Mouse (Mus musculus) stomach, postnatal 0 days (tissue): Measurements from ENCODE around the gene D17Wsu92e. TPM values are rescaled to one million over a fixed set of nuclear protein-coding genes. Genes with fewer than 3 reads are reported as not detected.

Experiments
- ATAC-seq: fragments of 200-750 bp; cut with Nextera tagmentation; 2 replicates; pipeline ENCODE4 v1.8.0; 2017; ENCODE audit not compliant: low FRiP score, low TSS enrichment
- DNase-seq: peaks from one replicate; pipeline ENCODE4 v3.0.0-alpha.2; 2016; ENCODE audit warnings: low spot score
- H3K27ac ChIP-seq: fragments of 300-500 bp; sonication (generic); replicated peaks from 2 replicates; pipeline ENCODE4 v1.5.1; 2014; ENCODE audit warnings: mild to moderate bottlenecking, control low read depth
- H3K27me3 ChIP-seq: fragments of 300-500 bp; sonication (generic); 2 replicates; pipeline ENCODE4 v1.6.1; 2014; ENCODE audit warnings: low read length; ENCODE audit not compliant: control insufficient read depth, insufficient read depth
- H3K36me3 ChIP-seq: fragments of 300-500 bp; sonication (generic); 2 replicates; pipeline ENCODE4 v1.6.1; 2014; ENCODE audit warnings: low read length, mixed read lengths; ENCODE audit not compliant: control insufficient read depth, insufficient read depth
- H3K4me1 ChIP-seq: fragments of 300-500 bp; sonication (generic); replicated peaks from 2 replicates; pipeline ENCODE4 v1.6.1; 2014; ENCODE audit warnings: antibody characterized with exemption; ENCODE audit not compliant: control insufficient read depth, insufficient read depth
- H3K4me2 ChIP-seq: fragments of 300-500 bp; sonication (generic); replicated peaks from 2 replicates; pipeline ENCODE4 v1.6.1; 2014; ENCODE audit warnings: low read depth, mild to moderate bottlenecking, control low read depth, moderate library complexity
- H3K4me3 ChIP-seq: fragments of 300-500 bp; sonication (generic); 2 replicates; pipeline ENCODE4 v1.5.1; 2014; ENCODE audit warnings: low read depth, low read length, control low read depth
- H3K9ac ChIP-seq: fragments of 300-500 bp; sonication (generic); 2 replicates; pipeline ENCODE4 v1.6.1; 2014; ENCODE audit warnings: mild to moderate bottlenecking, low read length, control low read depth, mixed read lengths
- H3K9me3 ChIP-seq: fragments of 300-500 bp; sonication (generic); 2 replicates; pipeline ENCODE4 v1.6.1; 2016; ENCODE audit warnings: low read length; ENCODE audit not compliant: control insufficient read depth
- CTCF ChIP-seq: IDR thresholded peaks from 2 replicates; pipeline ENCODE4 v1.5.1; 2016; ENCODE audit warnings: antibody characterized with exemption, low read depth, mild to moderate bottlenecking, moderate library complexity
- EP300 ChIP-seq: optimal IDR thresholded peaks from 2 replicates; pipeline ENCODE3; 2016; ENCODE audit warnings: antibody characterized with exemption
- WGBS: fragments of 180-500 bp; shearing (Covaris S2); extraction: QIAGEN DNeasy Blood & Tissue Kit; methylation state at CpG from one replicate; pipeline ENCODE4 v1.1.7; 2014; 5-methylcytosine and 5-hydroxymethylcytosine counted together
- polyA plus RNA-seq: library from polyadenylated mRNA; unstranded; fragments of >200 nt; fragmentation: Nextera tagmentation; extraction: Ambion mirVana; gene quantifications from 2 replicates; pipeline ENCODE4 v1.2.1, GENCODE M21; 2015

D17Wsu92e gene
- polyA plus RNA-seq, 1 experiment from 2014 or later = 23.3 TPM

DNA sequence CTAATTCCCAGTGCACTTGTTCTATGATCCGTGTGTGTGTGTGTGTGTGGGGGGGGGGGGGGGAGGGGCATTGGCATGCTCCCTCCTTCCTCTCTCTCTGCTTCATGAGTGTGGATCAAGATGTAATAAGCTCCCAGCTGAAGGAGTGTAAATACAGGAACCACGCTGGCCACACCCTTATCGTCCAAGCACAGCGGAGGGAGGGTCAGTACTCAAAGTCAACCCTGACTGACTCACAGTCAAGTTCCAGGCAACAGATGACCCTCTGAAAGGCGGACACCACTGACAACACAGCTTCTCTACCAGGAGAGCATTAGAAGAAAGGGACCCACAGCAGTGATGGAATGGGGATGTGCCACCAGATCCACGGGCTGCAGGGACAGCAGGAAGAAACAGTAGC is 42.6 kb downstream of the D17Wsu92e start:
- H3K4me2 ChIP-seq = no peak overlapping the region
- no peaks in the 10 kb centered on the region for H3K9me3 ChIP-seq
- H3K27ac ChIP-seq = 0 out of 2 replicates have a peak overlapping the region, but pooled peaks have one; percentile 71
- no peaks in the 10 kb centered on the region for H3K27me3 ChIP-seq
- no peaks in the 10 kb centered on the region for H3K4me1 ChIP-seq
- peak; percentile 86 for ATAC-seq
- no peak for TF ChIP-seq EP300
- no peak for TF ChIP-seq CTCF
- WGBS = 50% methylated on average over 6 of the region's 6 CpGs
- peak; percentile 72 for DNase-seq
- peaks cover 2% of the 10 kb centered on the region; the same call in 1 of the 2 replicates for H3K36me3 ChIP-seq
- no peak overlapping the region for H3K9ac ChIP-seq
- no peak overlapping the region for H3K4me3 ChIP-seq

DNA sequence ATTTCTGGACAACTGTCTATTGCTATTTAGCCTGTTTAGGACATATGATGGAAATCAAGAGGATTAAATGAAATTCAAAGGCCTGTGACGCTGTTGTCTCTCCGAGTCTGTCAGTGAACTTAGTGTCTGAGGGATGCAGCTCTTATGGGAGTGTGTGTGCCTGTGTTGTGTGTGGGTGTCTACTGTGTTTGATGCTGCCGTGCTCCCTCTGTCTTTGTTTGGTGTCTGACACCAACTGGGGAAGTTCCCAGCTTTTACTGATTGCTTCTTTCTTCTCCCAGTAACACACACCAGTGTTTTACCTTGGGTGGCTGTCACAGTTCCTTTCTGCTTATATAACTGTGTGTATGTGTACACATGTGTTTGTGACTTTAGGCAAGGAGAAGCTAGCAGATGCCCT is 46.2 kb downstream of the D17Wsu92e start:
- WGBS = 87% methylated on average over 3 of the region's 3 CpGs

DNA sequence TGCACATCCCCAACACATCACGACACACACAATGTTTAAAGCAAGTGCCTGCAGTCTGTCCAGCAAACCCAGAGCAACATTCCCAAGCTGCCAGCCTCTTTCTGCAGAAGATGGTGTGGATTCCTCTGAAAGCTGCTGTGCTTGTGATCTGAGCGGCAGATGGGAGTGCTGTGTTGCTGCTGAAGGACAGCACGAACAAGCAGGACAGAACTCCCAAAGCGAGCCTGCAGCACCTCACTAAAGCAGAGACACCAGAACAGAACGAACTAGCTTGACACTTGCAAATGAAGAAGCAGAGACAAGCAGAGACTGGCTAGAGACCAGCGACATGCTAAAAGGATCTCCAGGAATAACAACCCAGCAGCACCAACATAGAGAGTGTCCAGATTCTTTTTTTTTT is 48.8 kb downstream of the D17Wsu92e start:
- ATAC-seq = no peak
- H3K9ac ChIP-seq = no peak overlapping the region
- no peaks in the 10 kb centered on the region for H3K27me3 ChIP-seq
- WGBS = 72% methylated on average over 6 of the region's 6 CpGs
- no peak overlapping the region for H3K27ac ChIP-seq
- no peak overlapping the region for H3K4me3 ChIP-seq
- H3K36me3 ChIP-seq = peaks cover 5% of the 10 kb centered on the region; the same call in 1 of the 2 replicates
- no peak overlapping the region for H3K4me2 ChIP-seq
- DNase-seq = no peak
- TF ChIP-seq CTCF (no peak), EP300 (no peak)
- H3K4me1 ChIP-seq = no peaks in the 10 kb centered on the region
- no peaks in the 10 kb centered on the region for H3K9me3 ChIP-seq

More for the DNA sequence above, 46.2 kb downstream of the D17Wsu92e start:
- no peak overlapping the region for H3K4me3 ChIP-seq
- no peaks in the 10 kb centered on the region for H3K36me3 ChIP-seq
- no peak overlapping the region for H3K4me2 ChIP-seq
- no peak overlapping the region for H3K27ac ChIP-seq
- no peaks in the 10 kb centered on the region for H3K27me3 ChIP-seq
- DNase-seq = no peak
- H3K4me1 ChIP-seq = no peaks in the 10 kb centered on the region
- no peak for ATAC-seq
- H3K9ac ChIP-seq = no peak overlapping the region
- no peaks in the 10 kb centered on the region for H3K9me3 ChIP-seq
- TF ChIP-seq EP300 (no peak), CTCF (no peak)

DNA sequence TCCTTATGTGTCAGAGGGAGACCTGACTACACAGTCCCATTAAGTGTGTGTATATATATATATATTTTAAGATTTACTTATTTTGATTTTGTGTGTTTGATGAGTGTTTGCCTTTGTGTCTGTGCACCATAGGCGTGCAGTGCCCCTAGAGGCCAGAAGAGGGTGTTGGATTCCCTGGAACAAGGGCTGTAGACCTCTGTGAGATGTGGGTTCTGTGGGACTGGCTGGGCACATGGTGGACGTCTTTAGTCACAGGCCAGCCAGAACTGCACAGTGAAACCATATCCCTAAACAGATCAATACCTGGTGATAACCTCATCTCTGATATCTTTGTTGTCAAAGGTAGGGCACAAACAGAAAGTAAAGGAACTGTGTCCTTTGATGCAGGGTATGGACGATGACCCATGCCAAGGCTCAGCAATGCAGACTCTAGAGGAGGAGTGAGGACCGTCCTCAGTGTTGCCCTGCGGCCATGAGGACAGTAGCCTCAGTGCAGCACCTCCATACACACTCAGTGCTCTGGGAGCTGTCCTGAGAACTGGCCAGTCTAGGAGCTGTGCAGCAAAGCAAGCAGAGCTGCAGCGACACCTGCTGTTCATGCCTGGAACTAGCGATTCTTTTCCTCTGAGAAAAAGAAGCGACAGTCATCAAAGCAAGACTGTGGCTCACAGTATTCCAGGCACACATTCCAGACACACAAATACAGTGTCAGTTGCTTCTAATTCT is 51.5 kb downstream of the D17Wsu92e start:
- H3K27me3 ChIP-seq = no peaks in the 10 kb centered on the region
- no peak overlapping the region for H3K9ac ChIP-seq
- no peaks in the 10 kb centered on the region for H3K9me3 ChIP-seq
- H3K4me1 ChIP-seq = no peaks in the 10 kb centered on the region
- H3K4me3 ChIP-seq = no peak overlapping the region
- H3K27ac ChIP-seq = no peak overlapping the region
- TF ChIP-seq EP300 = no peak
- TF ChIP-seq CTCF = peak; percentile 91
- 57% methylated on average over 8 of the region's 8 CpGs for WGBS
- ATAC-seq (peak; percentile 77), DNase-seq (peak; percentile 80)
- H3K36me3 ChIP-seq = peaks cover 12% of the 10 kb centered on the region
- H3K4me2 ChIP-seq = no peak overlapping the region

DNA sequence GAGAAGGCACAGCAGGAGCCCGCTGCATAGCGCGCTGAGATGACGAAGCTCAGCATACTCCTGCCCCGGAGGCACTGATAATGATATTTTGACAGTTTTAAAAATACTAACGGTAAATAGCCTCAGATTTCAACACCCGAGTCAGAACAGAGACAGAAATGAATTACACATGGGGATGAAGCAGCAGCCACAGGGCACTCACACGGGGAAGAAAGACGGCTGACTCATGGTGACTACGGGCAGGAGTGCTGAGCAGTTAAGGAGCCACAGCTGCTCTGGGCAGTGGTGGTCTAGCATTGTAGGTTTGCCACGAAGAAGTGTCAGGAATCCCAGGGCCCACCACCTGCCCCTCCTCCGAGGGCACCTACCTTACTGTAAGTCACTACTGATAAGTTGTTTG is 52.9 kb downstream of the D17Wsu92e start:
- H3K9me3 ChIP-seq = no peaks in the 10 kb centered on the region
- H3K36me3 ChIP-seq = peaks cover 12% of the 10 kb centered on the region
- ATAC-seq (no peak), DNase-seq (no peak)
- H3K27ac ChIP-seq = no peak overlapping the region
- no peaks in the 10 kb centered on the region for H3K4me1 ChIP-seq
- TF ChIP-seq EP300 (no peak), CTCF (no peak)
- no peak overlapping the region for H3K4me2 ChIP-seq
- H3K9ac ChIP-seq = no peak overlapping the region
- H3K27me3 ChIP-seq = no peaks in the 10 kb centered on the region
- WGBS = 84% methylated on average over 12 of the region's 12 CpGs
- no peak overlapping the region for H3K4me3 ChIP-seq

DNA sequence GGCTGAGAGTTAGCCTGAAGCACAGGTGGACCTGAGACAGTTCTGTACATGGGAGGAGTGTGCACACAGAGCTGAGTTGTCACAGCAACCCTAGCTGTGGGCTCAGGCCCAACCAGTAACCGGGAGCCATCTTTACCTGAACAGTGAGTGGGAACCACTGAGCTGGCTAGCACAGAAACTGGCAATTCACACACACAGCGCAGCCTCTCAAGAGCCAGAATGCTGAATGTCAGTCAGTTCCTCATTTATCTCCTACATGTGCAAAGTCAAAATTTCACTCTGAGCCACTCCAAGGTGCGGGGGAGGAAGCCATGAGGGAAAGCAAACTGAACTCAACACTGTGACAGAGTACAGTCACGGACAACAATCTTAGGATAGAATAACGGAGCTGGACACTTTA is 53.3 kb downstream of the D17Wsu92e start:
- ATAC-seq (no peak), DNase-seq (no peak)
- no peak overlapping the region for H3K4me3 ChIP-seq
- H3K4me2 ChIP-seq = no peak overlapping the region
- no peak overlapping the region for H3K9ac ChIP-seq
- no peaks in the 10 kb centered on the region for H3K4me1 ChIP-seq
- peaks cover 12% of the 10 kb centered on the region for H3K36me3 ChIP-seq
- WGBS = 84% methylated on average over 5 of the region's 5 CpGs
- H3K27me3 ChIP-seq = no peaks in the 10 kb centered on the region
- no peak for TF ChIP-seq CTCF
- TF ChIP-seq EP300 = no peak
- no peaks in the 10 kb centered on the region for H3K9me3 ChIP-seq
- no peak overlapping the region for H3K27ac ChIP-seq
